Mouse (Mus musculus): Measurements from ENCODE around the gene Ms4a10.

DNA sequence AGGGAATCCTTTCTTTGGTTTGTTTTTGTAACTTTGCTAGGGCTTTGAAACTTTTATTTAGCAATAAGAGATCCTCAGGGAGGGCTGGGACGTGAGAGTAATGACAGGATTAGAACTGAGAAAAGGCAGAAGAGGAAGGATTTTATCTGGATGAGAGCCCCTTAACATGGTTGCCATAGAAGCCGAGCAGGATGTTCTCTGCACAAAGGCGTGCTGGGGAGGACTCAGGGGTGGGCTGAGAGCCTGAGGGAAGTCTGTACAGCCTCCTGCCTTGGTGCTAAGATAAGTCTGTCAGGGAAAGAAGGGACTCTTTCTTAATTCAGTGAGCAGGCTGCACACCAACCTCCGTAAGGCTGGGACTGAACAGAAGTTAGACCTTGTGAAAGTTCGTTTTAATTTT, 39.4 kb downstream of the Ms4a10 start:
- TF ChIP-seq CTCF (IDR thresholded peaks at IDR 0.05 in 2 of 3, conservative IDR thresholded peaks at IDR 0.05 in 1 of 3; ENCODE audit: control insufficient read depth in 1 of 3, insufficient read depth in 1 of 3, low read depth in 2 of 3, low read length in 3 of 3, poor library complexity in 1 of 3, severe bottlenecking in 1 of 3) (no peak), TCF12 (IDR thresholded peaks at IDR 0.05; ENCODE audit: low read depth, low read length) (no peak), BHLHE40 (IDR thresholded peaks at IDR 0.05; ENCODE audit: borderline replicate concordance, low read depth, low read length) (no peak), ZKSCAN1 (IDR thresholded peaks at IDR 0.05; ENCODE audit: low read depth, low read length) (no peak), POLR2A (IDR thresholded peaks at IDR 0.05; ENCODE audit: control insufficient read depth in 1 of 2, insufficient read depth in 1 of 2, low read depth in 1 of 2, low read length in 2 of 2, poor library complexity in 1 of 2) (no peak), GATA1 (IDR thresholded peaks at IDR 0.05; ENCODE audit: low read depth, low read length) (no peak), TBP (IDR thresholded peaks at IDR 0.05; ENCODE audit: low read depth, low read length) (no peak)
